Mouse (Mus musculus): ENCODE data around the gene Tap1.

DNA sequence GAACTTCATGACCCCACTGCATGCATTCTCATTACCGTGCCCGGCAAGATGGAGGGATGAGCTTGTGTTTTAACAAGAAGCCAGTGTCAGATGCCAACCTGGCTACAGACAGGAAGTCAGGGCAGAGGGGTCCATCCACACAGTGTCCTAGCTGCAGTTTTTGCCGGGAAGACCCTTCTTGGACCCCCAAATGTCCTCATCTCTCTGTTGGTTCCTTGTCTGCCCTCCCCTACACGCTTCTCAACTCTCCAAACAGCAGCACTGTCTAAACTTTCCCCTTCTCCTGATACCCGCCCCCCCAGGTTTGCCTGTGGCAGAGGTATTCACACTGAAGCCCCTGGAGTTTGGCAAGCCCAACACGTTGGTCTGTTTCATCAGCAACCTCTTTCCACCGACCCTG, 49.8 kb upstream of the Tap1 start:
- TF ChIP-seq CTCF (IDR thresholded peaks at IDR 0.05; ENCODE audit: low read depth): no peak
- no peak for TF ChIP-seq EP300 (optimal IDR thresholded peaks at IDR 0.05)

Data from stomach, postnatal 0 days (tissue).